Mouse (Mus musculus): ENCODE measurements around the gene Kif4. TPM values are rescaled to one million over a fixed set of nuclear protein-coding genes. Genes with fewer than 3 reads are reported as not detected.

The Kif4 gene
- total RNA-seq (2021), result 1 to 10 TPM; 2.1 to 2.3 TPM
- long read RNA-seq, experiment 1, result 0 reads
- long read RNA-seq, experiment 2, full-length matches to known transcripts, result 1 of 1 reads
- long read RNA-seq, experiment 2, partial matches to known transcripts, result 0 of 1 reads
- long read RNA-seq, experiment 2, other reads (novel, unspliced or antisense), result 0 of 1 reads

- intact Hi-C loops (cut with DNase I; ENCODE audit: low total_unique reads), result no loop called here
- no peak for DNase-seq
Observed at GRCm38 (mm10) chrX:100625546-100625801, at the start of gene Kif4. Gene Kif4 (plus strand): TSS chrX:100625737.

GRCm38 (mm10) chrX:100594791-100595190 lies 30.7 kb upstream of the Kif4 start, which contains the start of gene P2ry4:
Gene P2ry4 (minus strand): TSS chrX:100594869.
- intact Hi-C loops (cut with DNase I; ENCODE audit: low total_unique reads), result no loop called here
- DNase-seq, result no peak

GRCm38 (mm10) chrX:100597439-100597838 lies 28.1 kb upstream of the Kif4 start:
- peak; percentile 19 for DNase-seq

GRCm38 (mm10) chrX:100599755-100600154 lies 25.8 kb upstream of the Kif4 start:
- intact Hi-C loops (cut with DNase I; ENCODE audit: low total_unique reads), result loop anchor here (10.0 kb wide), 1 partner anchor 365 kb away; no protein-coding TSS in a partner anchor
- DNase-seq, result no peak

More at GRCm38 (mm10) chrX:100597439-100597838, 28.1 kb upstream of the Kif4 start:
- intact Hi-C loops (cut with DNase I; ENCODE audit: low total_unique reads), result no loop called here

GRCm38 (mm10) chrX:100605314-100605713 lies 20.2 kb upstream of the Kif4 start, which contains the start of gene Arr3:
Gene Arr3 (plus strand): TSS chrX:100605497.
- no peak for DNase-seq
- intact Hi-C loops (cut with DNase I; ENCODE audit: low total_unique reads), result loop anchor here (10.0 kb wide), 1 partner anchor 359 kb away; no protein-coding TSS in a partner anchor

- intact Hi-C loops (cut with DNase I; ENCODE audit: low total_unique reads), result no loop called here
- no peak for DNase-seq
Observed at GRCm38 (mm10) chrX:100618488-100618887, 7.0 kb upstream of the Kif4 start.

- no peak for DNase-seq
- intact Hi-C loops (cut with DNase I; ENCODE audit: low total_unique reads), result no loop called here
Observed at GRCm38 (mm10) chrX:100621366-100621765, 4.2 kb upstream of the Kif4 start.

GRCm38 (mm10) chrX:100624242-100624641 lies 1.3 kb upstream of the Kif4 start:
- no peak for DNase-seq
- intact Hi-C loops (cut with DNase I; ENCODE audit: low total_unique reads), result no loop called here

GRCm38 (mm10) chrX:100625146-100625545 lies 391 bp upstream of the Kif4 start:
- intact Hi-C loops (cut with DNase I; ENCODE audit: low total_unique reads), result no loop called here
- DNase-seq, result no peak

GRCm38 (mm10) chrX:100625802-100626793 lies 561 bp downstream of the Kif4 start, which contains the start of gene Pdzd11:
Gene Pdzd11 (minus strand): TSS chrX:100626568.
- intact Hi-C loops (cut with DNase I; ENCODE audit: low total_unique reads), result no loop called here
- peak; percentile 91 for DNase-seq

- intact Hi-C loops (cut with DNase I; ENCODE audit: low total_unique reads), result no loop called here
- DNase-seq, result no peak
Observed at GRCm38 (mm10) chrX:100629076-100629475, 3.5 kb downstream of the Kif4 start.

GRCm38 (mm10) chrX:100638477-100638876 lies 12.9 kb downstream of the Kif4 start:
- intact Hi-C loops (cut with DNase I; ENCODE audit: low total_unique reads), result no loop called here
- no peak for DNase-seq

GRCm38 (mm10) chrX:100652848-100653247 lies 27.3 kb downstream of the Kif4 start:
- intact Hi-C loops (cut with DNase I; ENCODE audit: low total_unique reads), result no loop called here
- no peak for DNase-seq

- DNase-seq, result no peak
- intact Hi-C loops (cut with DNase I; ENCODE audit: low total_unique reads), result no loop called here
Observed at GRCm38 (mm10) chrX:100664825-100665224, 39.3 kb downstream of the Kif4 start.

- DNase-seq, result no peak
- intact Hi-C loops (cut with DNase I; ENCODE audit: low total_unique reads), result no loop called here
Observed at GRCm38 (mm10) chrX:100678204-100678603, 52.7 kb downstream of the Kif4 start.

- DNase-seq, result no peak
- intact Hi-C loops (cut with DNase I; ENCODE audit: low total_unique reads), result no loop called here
Observed at GRCm38 (mm10) chrX:100686527-100686926, 61.0 kb downstream of the Kif4 start.

- no peak for DNase-seq
- intact Hi-C loops (cut with DNase I; ENCODE audit: low total_unique reads), result no loop called here
Observed at GRCm38 (mm10) chrX:100687360-100688032, 62.0 kb downstream of the Kif4 start.

GRCm38 (mm10) chrX:100688033-100688370 lies 62.5 kb downstream of the Kif4 start:
- DNase-seq, result no peak
- intact Hi-C loops (cut with DNase I; ENCODE audit: low total_unique reads), result no loop called here

- DNase-seq, result no peak
- intact Hi-C loops (cut with DNase I; ENCODE audit: low total_unique reads), result no loop called here
Observed at GRCm38 (mm10) chrX:100696776-100697175, 71.2 kb downstream of the Kif4 start.

- DNase-seq, result no peak
- intact Hi-C loops (cut with DNase I; ENCODE audit: low total_unique reads), result no loop called here
Observed at GRCm38 (mm10) chrX:100708032-100708431, 82.5 kb downstream of the Kif4 start.

All from gastrocnemius, postnatal 14 days (tissue).